Mouse (Mus musculus) spleen, adult 2 months (tissue): Measurements from ENCODE around the gene P4hb.

Source experiments
- CTCF ChIP-seq: fragments of 200-500 bp; IDR thresholded peaks from 2 replicates; pipeline ENCODE4 v1.5.1; 2011; ENCODE audit warnings: mild to moderate bottlenecking, inconsistent platforms; ENCODE audit not compliant: insufficient read depth, insufficient read length, insufficient replicate concordance; ENCODE audit errors: extremely low read depth
- POLR2A ChIP-seq: fragments of 200-500 bp; IDR thresholded peaks from 2 replicates; pipeline ENCODE4 v1.6.1; 2011; ENCODE audit warnings: low read depth, low read length, inconsistent platforms

- no peak for TF ChIP-seq POLR2A
- TF ChIP-seq CTCF: no peak
These were observed 33.6 kb downstream of the P4hb start for GRCm38 (mm10) chr11:120539285-120540014.
